Mouse (Mus musculus) adrenal gland, adult 8-10 months (tissue): ENCODE measurements around the gene Tas2r106. TPM values are rescaled to one million over a fixed set of nuclear protein-coding genes. Genes with fewer than 3 reads are reported as not detected.

ENCODE experiments used
- DNase-seq: peaks from one replicate; pipeline ENCODE4 v3.0.0; 2022
- total RNA-seq, 4 experiments: library from RNA; stranded (reverse); gene quantifications; 2 replicates each; pipeline ENCODE4 v1.2.4; 2022

Gene Tas2r106
- total RNA-seq: not detected

DNA sequence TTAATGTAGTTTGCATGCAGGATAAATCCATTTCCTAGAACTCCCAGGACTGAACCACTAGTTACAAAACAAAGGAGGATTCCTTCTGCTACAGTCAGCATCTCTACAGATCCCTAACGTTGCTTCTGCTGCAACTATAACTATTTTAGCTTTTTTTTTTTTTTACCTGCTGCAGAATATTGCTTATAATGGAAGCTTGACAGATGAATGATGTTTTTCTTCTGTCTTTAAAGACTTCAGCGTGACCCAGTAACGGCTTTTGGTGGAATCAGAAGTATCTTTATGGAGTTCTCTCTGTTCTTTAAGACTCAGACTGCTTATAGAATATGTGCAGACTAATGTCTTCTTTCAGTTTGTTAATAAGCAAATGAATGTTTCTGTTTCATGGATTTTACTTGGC lies at the start of gene Tas2r106:
Gene Tas2r106, minus strand, starts transcription at position 101 of the 400 bp plus-strand sequence.
- no peak for DNase-seq

DNA sequence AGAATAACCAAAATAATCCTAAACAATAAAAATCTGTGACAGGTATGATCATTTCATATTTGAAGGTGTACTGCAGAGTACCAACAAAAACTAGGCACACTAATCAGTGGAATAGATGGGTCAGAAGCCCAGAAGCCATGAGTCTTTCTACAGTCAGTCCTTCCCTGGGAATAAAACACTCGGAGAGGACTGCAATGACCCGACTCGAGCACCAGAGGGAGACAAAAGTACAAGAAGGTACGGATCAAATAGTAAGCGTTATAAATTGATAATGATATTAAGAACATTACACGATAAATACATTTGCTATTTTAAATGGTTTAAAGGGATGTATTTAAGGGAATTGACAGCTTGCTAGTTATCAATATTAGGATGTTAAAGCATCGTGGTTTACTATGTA lies 34.1 kb upstream of the Tas2r106 start:
- no peak for DNase-seq

DNA sequence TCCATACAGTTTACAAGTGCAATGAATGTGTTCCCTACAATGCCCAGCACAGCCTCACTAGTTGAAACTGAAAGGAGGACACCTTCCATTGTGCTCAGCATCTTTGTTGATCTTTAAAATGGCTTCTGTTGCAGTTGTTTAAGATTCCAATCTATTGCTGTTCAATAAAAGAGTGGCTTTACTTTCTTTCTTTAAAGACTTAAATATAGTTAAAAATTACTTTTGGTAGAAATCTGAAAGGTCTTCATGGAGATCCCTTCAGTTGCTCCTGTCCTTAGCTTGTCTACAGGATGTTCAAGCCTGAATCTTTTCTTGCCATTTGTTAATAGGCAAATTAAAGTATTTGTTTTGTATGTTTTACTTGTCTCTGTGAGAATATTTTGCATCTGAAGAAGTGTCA lies 11.3 kb upstream of the Tas2r106 start, which contains the start of gene Tas2r114:
Gene Tas2r114, minus strand, starts transcription at position 101 of the 400 bp plus-strand sequence.
- DNase-seq: no peak

DNA sequence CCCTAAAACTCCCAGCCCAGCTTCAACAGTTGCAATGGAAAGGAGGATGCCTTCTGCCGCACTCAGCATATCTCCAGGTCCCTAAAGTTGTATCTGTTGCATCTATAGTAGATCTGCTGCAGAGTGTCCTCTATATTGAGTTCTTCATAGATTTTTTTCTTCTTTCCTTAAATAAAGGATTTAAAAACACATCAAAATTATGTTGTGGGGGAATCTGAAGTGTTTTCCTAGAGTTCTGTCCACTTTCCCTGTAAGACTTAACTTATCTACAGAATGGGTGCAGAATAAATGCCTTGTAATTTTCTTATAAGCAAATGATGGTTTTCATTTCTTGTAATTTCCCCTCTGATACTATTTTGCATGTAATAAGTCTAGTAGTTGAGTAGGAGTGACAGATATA lies 8.7 kb upstream of the Tas2r106 start, which contains the start of gene Tas2r105:
Gene Tas2r105, minus strand, starts transcription at position 101 of the 400 bp plus-strand sequence.
- no peak for DNase-seq

DNA sequence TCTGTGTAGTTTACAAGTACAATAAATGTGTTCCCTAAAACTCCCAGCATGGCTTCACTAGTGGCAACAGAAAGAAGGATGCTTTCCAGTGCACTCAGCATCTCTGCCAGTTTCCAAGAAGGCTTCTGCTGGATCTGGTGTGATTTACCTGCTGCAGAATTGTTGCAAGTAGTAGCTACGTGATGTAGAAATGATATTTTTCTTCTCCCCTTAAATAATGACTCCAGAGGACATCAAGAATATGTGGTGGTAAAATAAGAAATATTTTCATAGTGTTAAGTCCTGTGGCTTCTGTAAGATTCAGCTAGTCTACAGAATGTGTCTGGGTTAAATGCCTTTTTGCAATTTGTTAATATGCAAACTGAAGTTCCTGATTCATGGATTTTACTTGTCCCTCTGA lies 7.0 kb upstream of the Tas2r106 start, which contains the start of gene Tas2r104:
Gene Tas2r104, minus strand, starts transcription at position 101 of the 400 bp plus-strand sequence.
- DNase-seq: no peak

DNA sequence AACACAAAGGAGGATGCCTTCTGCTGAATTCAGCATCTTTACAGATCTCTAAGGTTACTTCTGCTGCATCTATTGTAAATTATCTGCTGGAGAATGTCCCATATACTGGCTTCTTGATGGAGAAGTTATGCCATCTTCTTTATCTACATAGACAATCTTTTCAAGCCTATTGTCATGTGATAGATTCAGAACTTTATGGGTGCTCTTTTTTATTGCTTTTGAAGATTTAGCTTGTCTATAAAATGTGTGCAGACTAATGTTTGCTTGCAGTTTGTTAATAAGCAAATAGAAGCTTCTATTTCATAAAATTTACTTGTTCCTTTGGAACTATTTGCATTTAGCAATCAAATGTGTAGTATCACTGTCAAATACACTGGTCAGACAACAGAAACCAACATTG lies 18.6 kb downstream of the Tas2r106 start, which contains the start of gene Tas2r107:
Gene Tas2r107, minus strand, starts transcription at position 101 of the 400 bp plus-strand sequence.
- no peak for DNase-seq

DNA sequence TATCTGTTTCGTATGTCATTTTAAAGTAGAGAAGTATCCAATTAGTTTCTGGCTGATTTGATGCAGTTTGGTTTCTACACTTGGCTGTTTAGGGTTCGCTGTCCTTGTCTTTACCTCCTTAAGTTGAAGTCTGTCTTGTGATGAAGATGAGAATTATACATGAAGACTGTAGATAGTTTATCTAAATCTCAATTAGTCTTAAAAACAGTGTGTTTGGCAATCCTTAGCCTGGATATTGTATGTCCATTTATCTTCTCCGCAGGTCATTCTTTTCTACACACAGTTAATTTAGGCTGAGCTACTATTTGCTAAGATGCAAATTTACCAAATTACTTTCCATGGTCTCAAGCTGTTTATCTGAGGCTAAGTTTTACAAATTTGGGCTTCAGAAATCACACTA lies 47.9 kb downstream of the Tas2r106 start, which contains the start of gene Tas2r130:
Gene Tas2r130, minus strand, starts transcription at position 101 of the 400 bp plus-strand sequence.
- no peak for DNase-seq

Other genes starting within 250 kb of the Tas2r106 start
- gene 5430401F13Rik, start 192.5 kb downstream of the Tas2r106 start, total RNA-seq: not detected
- gene Gm6619, start 192.5 kb downstream of the Tas2r106 start, total RNA-seq: not detected
- gene Tas2r130, start 48.0 kb downstream of the Tas2r106 start, total RNA-seq: not detected
- not detected for gene Tas2r107, start 18.7 kb downstream of the Tas2r106 start, total RNA-seq
- not detected for gene Tas2r104, start 6.9 kb upstream of the Tas2r106 start, total RNA-seq
- gene Tas2r105, start 8.6 kb upstream of the Tas2r106 start, total RNA-seq: not detected
- gene Tas2r114, start 11.2 kb upstream of the Tas2r106 start, total RNA-seq: not detected